Mouse (Mus musculus) large intestine, adult 2 months (tissue): ENCODE data around the gene Gnat3. TPM values are rescaled to one million over a fixed set of nuclear protein-coding genes. Genes with fewer than 3 reads are reported as not detected.

Source experiments
- DNase-seq: peaks from one replicate; pipeline ENCODE4 v3.0.0-alpha.2; 2012; ENCODE audit warnings: low read depth, low spot score
- WGBS: fragments of 180-500 bp; shearing (Covaris S2); methylation state at CpG from one replicate; pipeline ENCODE4 v1.1.7; 2018; 5-methylcytosine and 5-hydroxymethylcytosine counted together
- polyA plus RNA-seq: library from polyadenylated mRNA; depleted of rRNA; stranded (reverse); fragments of >200 nt; gene quantifications from 2 replicates; pipeline ENCODE4 v1.2.3, GENCODE M21; 2012; rRNA removed

Gene Gnat3
- polyA plus RNA-seq, 1 experiment, result 0.16 TPM

DNA sequence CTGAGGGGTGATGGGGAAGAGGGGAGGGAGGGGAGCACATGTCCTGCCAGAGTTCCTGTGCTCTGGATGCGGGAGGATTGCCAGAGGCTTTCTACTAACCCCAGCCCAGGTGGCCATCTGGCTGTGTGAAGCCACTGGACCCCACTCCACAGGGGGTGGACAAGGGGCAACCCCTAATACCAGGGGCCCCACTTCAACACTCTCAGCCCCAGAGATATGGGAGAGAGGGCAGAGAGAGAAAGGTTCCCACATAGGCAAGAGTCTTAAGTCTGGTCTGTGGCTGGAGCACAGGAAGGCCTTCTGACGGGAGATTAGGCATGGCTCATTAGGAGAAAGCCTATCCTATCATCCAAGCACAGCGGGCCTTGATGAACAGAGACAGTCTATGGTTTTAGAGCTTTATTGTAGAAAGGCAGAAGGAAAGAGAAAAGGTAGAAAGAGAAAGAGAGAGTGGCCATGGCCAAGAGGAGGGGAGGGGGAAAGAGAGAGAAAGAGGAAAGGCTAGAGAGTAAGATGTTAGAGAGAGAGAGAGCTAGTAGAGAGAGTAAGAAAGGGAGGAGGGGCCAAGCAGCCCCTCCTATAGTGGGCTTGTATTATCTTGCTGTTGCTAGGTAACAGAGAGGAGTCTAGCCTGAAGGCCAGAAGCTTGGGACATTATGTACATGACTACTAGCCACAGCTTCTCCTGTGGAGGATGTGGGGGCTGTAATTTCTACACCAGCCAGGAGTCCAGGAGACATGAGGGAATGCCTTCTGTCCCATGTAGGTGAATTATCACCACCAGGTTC lies 42.7 kb downstream of the Gnat3 start:
- DNase-seq, result no peak
- 89% methylated on average over 3 of the region's 3 CpGs for WGBS

- 83% methylated on average over 2 of the region's 2 CpGs for WGBS
- DNase-seq, result no peak
Observed at GRCm38 (mm10) chr5:18006157-18006556, 43.8 kb downstream of the Gnat3 start.

DNA sequence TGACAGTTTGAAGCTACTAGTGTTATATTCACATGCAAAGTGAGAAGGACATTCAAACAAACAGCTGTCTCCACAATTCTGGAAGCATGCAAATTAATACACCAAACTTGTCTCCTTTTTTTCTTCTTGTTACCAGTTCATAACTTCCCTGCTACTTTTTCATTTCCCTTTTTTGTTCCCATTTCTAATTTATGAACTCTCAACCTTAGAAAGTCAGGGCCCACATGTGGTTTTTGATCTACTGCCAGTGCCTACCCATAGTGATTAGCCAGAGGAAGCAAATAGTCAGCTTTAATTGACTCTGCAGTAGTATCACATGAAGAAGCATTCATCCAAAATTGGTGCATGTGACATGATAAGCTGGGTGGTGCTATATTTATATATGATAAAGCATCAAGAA lies 44.7 kb downstream of the Gnat3 start:
- DNase-seq, result no peak

DNA sequence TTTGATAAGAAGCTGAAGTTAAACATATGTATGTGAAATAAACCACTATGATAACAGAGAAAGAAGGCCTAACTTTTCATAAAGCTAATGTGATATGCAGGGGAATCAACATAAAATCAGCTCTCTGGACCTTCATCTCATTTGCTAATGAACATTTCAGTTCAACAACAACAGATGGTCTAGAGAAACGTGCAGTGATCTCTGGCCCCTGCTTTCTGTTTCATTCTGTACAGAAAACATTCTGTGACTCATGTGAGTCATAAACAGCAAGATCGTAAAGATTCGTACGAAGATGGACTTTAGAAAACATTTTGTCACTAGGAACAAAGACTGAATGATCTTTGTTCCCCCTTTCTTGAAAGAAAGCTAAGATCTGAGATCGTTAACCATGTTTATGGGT lies 48.0 kb downstream of the Gnat3 start:
- 14% methylated on average over 5 of the region's 5 CpGs for WGBS
- DNase-seq, result peak; percentile 3

- 50% methylated on average over 2 of the region's 2 CpGs for WGBS
Observed at GRCm38 (mm10) chr5:18013196-18013595, 50.8 kb downstream of the Gnat3 start.

DNA sequence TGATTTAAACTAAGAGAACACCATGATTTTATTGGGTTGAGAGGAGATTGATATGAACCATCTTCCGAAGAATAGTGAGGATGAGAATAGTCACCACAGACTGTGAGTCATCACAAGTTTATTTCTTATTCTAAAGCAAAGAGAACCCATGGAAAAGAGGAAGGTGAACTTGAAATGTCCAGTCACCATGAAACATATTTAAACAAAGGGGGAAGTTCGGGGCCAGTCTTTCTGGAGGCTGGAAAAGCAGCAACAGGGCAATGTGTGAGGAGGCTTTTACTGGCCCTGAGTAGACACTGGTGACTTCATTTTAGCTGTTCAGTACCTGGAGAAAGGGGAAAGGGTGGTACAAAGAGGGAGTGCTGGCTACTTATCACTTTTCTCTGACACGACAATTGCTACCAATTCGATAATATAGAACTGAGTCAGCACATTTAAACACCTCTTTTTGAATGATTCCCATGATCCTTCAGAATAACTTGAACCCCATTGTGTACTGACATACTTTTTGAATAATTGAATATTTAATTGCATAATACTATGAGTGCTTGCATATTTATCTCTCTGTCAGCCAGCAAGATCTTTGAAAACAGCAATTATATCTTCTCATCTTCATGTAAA lies 52.0 kb downstream of the Gnat3 start:
- DNase-seq, result no peak
- WGBS, result 80% methylated on average over 4 of the region's 4 CpGs

More at GRCm38 (mm10) chr5:18013196-18013595, 50.8 kb downstream of the Gnat3 start:
- DNase-seq, result no peak

- no peak for DNase-seq
Observed at GRCm38 (mm10) chr5:18023347-18023746, 61.0 kb downstream of the Gnat3 start.

- WGBS, result 91% methylated on average over 3 of the region's 3 CpGs
- no peak for DNase-seq
Observed at GRCm38 (mm10) chr5:18027531-18027930, 65.2 kb downstream of the Gnat3 start.

DNA sequence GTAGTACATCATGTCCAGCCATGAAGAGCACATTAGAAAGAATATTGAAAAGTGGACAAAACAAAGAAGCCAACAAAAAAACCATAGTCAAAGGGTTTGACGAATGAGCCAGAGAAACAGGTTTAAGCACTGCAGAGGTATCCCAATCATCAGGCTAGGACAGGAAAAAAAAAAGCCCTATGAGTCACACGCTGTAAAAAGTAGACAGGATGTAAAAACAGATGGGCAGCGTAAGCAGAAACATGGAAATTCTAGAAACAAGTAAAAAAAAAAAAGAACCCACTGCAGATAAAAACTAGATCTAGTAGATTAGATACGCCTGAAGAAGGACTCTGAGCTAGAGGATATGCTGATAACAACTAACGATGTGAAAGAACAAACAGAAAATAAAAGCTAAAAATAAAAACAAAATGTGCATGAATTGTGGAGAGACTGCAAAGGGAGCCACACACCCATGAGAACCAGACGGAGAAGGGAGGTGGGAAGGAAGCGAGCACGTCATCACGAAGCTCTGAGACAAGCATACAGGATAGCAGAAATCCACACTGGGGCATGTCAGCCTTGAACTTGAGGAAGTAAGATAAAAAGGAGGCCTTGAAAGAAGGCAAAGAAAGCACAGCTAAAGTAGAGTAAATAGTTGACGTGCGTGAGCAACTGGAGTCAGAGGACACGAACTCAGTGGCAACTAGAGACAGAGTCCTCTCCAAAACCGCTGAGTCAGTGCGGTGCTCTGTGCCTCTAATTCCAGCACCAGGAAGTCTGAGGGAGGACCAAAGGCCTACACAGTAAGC lies 73.7 kb downstream of the Gnat3 start:
- no peak for DNase-seq

GRCm38 (mm10) chr5:18043022-18043421 lies 80.7 kb downstream of the Gnat3 start:
- 4% methylated on average over 2 of the region's 2 CpGs for WGBS

More for the DNA sequence above, 73.7 kb downstream of the Gnat3 start:
- WGBS, result 49% methylated on average over 14 of the region's 14 CpGs

GRCm38 (mm10) chr5:18048841-18049240 lies 86.5 kb downstream of the Gnat3 start:
- no peak for DNase-seq
- WGBS, result 94% methylated on average over 1 of the region's 1 CpGs

More at GRCm38 (mm10) chr5:18043022-18043421, 80.7 kb downstream of the Gnat3 start:
- DNase-seq, result peak; percentile 35

DNA sequence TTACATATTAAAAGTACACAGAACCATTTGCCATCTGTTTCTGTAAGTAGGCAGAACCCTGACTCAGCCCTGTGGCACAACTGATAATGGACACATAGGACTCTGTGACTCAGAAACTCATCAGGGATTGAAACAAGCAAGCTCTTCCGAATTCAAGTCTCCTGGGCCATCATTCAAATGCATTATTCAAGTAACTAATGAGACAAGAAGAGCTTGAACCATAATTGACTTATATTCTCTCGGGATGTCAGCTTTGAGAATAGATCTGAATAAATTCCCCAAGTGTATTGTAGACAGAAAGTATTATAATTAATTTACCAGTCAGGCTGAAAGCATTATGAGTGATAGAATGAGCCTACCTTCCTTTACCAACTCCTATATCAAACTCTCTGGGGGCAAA lies 93.0 kb downstream of the Gnat3 start:
- no peak for DNase-seq
- 74% methylated on average over 2 of the region's 2 CpGs for WGBS

Other genes starting within 250 kb of the Gnat3 start
- 6.6 and 12.2 TPM in 2 replicates for gene Cd36, start 73.7 kb upstream of the Gnat3 start, polyA plus RNA-seq